Mouse (Mus musculus) megakaryocyte, embryonic 14.5 days (primary cell): Measurements from ENCODE around the gene Gm49450. TPM values are rescaled to one million over a fixed set of nuclear protein-coding genes. Genes with fewer than 3 reads are reported as not detected.
A peak's percentile ranks its signal among the peaks of the same experiment; 100 is the strongest.

Experiments
- H3K27me3 ChIP-seq: replicated peaks from 2 replicates; pipeline ENCODE3; 2012; ENCODE audit warnings: inconsistent platforms
- H3K36me3 ChIP-seq: replicated peaks from 2 replicates; pipeline ENCODE3; 2012; ENCODE audit warnings: low read length, inconsistent platforms, mixed read lengths
- H3K4me1 ChIP-seq: 2 replicates; pipeline ENCODE4 v1.6.1; 2012; ENCODE audit warnings: inconsistent platforms
- H3K4me3 ChIP-seq: replicated peaks from 2 replicates; pipeline ENCODE3; 2012; ENCODE audit warnings: moderate library complexity, mild to moderate bottlenecking, inconsistent platforms
- H3K9me3 ChIP-seq: 2 replicates; pipeline ENCODE4 v1.6.1; 2012; ENCODE audit warnings: inconsistent platforms
- FLI1 ChIP-seq: IDR thresholded peaks from 2 replicates; pipeline ENCODE4 v1.6.1; 2012; ENCODE audit warnings: low read length, inconsistent platforms, mixed read lengths
- GATA1 ChIP-seq: IDR thresholded peaks from 3 replicates; pipeline ENCODE4 v1.6.1; 2012; ENCODE audit warnings: mixed read lengths, low read length, inconsistent platforms, borderline replicate concordance
- polyA plus RNA-seq: library from polyadenylated mRNA; stranded (reverse); fragments of >175 nt; gene quantifications from 2 replicates; pipeline ENCODE4 v1.2.3, GENCODE M21; 2012; ENCODE audit warnings: low replicate concordance; ENCODE audit not compliant: insufficient read depth

Gm49450 gene
- polyA plus RNA-seq, 1 experiment = 2.5 TPM

- peaks cover 6% of the 10 kb centered on the region for H3K27me3 ChIP-seq
- no peak for TF ChIP-seq FLI1
- no peak for TF ChIP-seq GATA1
- H3K4me3 ChIP-seq = peak overlapping the region; percentile 94
- H3K4me1 ChIP-seq = peaks cover 33% of the 10 kb centered on the region
- H3K36me3 ChIP-seq = no peaks in the 10 kb centered on the region
- H3K9me3 ChIP-seq = no peaks in the 10 kb centered on the region
Measured at GRCm38 (mm10) chr15:98985982-98986715, 32.8 kb upstream of the Gm49450 start.

- Histone ChIP-seq H3K4me3 (peak overlapping the region; percentile 94), H3K4me1 (peaks cover 31% of the 10 kb centered on the region), H3K36me3 (no peaks in the 10 kb centered on the region), H3K9me3 (no peaks in the 10 kb centered on the region), H3K27me3 (peaks cover 6% of the 10 kb centered on the region)
- TF ChIP-seq FLI1 = no peak
- no peak for TF ChIP-seq GATA1
Measured at GRCm38 (mm10) chr15:98985240-98985981, 32.1 kb upstream of the Gm49450 start.

DNA sequence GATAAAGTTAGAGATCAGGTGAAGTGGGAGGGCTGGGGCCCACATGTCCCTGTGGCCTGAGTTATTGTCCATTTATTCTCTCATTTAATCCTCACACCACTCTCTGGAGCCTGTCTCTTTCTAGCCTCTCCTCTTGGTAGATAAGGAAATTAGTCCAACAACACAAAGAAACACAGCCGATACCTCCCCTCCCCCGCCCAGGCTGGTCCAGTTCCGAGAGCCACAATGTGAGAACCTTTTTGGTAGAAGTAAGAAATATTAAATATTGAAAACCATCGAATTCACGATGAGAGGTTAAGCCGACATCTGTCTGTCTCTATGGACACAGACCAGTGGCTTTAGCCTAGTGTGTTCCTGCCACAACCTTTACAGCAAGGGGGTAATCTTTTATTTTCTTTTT is 31.3 kb upstream of the Gm49450 start:
- peak overlapping the region; percentile 94 for H3K4me3 ChIP-seq
- peaks cover 34% of the 10 kb centered on the region for H3K4me1 ChIP-seq
- no peaks in the 10 kb centered on the region for H3K36me3 ChIP-seq
- H3K9me3 ChIP-seq = no peaks in the 10 kb centered on the region
- H3K27me3 ChIP-seq = peaks cover 8% of the 10 kb centered on the region
- TF ChIP-seq GATA1 (no peak), FLI1 (no peak)

DNA sequence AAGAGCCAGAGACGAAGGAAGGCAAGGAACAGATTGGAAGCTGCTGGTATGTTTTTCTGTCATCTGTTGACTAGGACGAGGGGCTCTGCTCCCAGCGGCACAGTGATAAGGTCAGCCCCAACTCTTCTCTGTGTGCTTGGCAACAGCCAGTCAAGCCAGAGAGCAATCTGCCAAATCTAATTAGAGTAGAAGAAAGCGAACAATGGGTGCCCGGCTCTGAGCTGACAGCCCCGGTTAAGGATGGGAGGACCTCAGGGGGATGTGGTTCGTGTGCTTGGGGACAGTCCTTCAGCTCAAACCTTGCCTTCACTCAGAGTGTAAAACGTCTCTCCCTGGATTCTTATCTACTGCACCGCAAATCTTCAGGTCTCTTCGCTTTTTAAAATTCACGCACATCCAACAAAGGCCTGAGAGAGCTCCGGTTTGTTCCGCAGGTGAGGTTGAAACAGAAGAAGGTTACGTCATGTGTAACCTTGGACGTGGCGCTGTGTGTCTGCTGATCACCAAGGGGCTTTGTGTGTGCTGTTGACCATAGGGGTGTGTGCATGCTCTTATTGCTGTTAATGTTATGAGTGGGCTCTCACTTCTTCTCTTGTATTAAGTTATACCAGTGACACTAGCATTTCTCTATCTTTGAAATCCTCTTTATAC is 30.2 kb upstream of the Gm49450 start:
- H3K4me1 ChIP-seq = peaks cover 32% of the 10 kb centered on the region
- H3K27me3 ChIP-seq = peaks cover 10% of the 10 kb centered on the region
- no peaks in the 10 kb centered on the region for H3K9me3 ChIP-seq
- H3K4me3 ChIP-seq = no peak overlapping the region
- TF ChIP-seq FLI1 = no peak
- TF ChIP-seq GATA1 = no peak
- H3K36me3 ChIP-seq = no peaks in the 10 kb centered on the region

GRCm38 (mm10) chr15:98982100-98982499 is 28.7 kb upstream of the Gm49450 start:
- no peaks in the 10 kb centered on the region for H3K36me3 ChIP-seq
- H3K9me3 ChIP-seq = no peaks in the 10 kb centered on the region
- H3K27me3 ChIP-seq = peaks cover 22% of the 10 kb centered on the region
- H3K4me3 ChIP-seq = no peak overlapping the region
- TF ChIP-seq GATA1 (no peak), FLI1 (no peak)
- peaks cover 35% of the 10 kb centered on the region for H3K4me1 ChIP-seq

- no peaks in the 10 kb centered on the region for H3K36me3 ChIP-seq
- no peak for TF ChIP-seq FLI1
- no peak for TF ChIP-seq GATA1
- no peaks in the 10 kb centered on the region for H3K9me3 ChIP-seq
- peaks cover 26% of the 10 kb centered on the region for H3K27me3 ChIP-seq
- peaks cover 26% of the 10 kb centered on the region for H3K4me1 ChIP-seq
- H3K4me3 ChIP-seq = no peak overlapping the region
Measured at GRCm38 (mm10) chr15:98980012-98980614, 26.8 kb upstream of the Gm49450 start.

- Histone ChIP-seq H3K27me3 (peaks cover 29% of the 10 kb centered on the region), H3K9me3 (no peaks in the 10 kb centered on the region), H3K4me1 (peaks cover 19% of the 10 kb centered on the region), H3K36me3 (no peaks in the 10 kb centered on the region), H3K4me3 (no peak overlapping the region)
- no peak for TF ChIP-seq FLI1
- no peak for TF ChIP-seq GATA1
Measured at GRCm38 (mm10) chr15:98978409-98979172, 25.2 kb upstream of the Gm49450 start.

DNA sequence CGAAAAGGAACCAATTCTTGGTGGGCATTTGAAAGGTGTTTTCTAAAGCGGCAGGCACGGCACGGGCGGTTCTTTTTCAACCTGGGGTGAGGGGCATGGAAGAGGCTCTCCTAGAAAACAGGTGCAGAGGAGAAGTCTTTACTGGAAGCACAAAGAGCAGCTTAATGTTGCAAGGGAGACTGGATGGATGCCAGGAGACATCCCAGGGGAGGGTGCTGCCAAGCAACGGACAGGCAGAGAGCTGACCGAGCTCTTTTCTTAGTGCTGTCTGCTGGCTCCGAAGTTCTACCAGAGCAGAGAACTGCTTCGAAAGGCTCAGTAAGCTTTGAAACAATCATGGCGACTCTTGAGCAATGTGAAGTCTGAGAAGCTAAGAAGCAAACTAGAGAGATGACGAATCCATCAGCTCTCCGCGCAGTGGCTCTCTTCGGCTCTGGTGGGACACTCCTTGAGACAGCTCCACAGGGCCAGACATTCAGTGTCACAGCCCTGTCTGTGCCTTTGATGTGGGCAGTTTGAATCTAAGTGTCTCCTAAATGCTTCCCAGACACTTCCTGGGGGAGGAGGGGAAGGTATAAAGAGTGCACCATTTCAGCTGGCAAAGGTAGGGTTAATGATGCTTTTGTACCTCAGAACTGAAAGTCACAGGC is 24.5 kb upstream of the Gm49450 start:
- H3K4me3 ChIP-seq = no peak overlapping the region
- H3K4me1 ChIP-seq = peaks cover 18% of the 10 kb centered on the region
- H3K9me3 ChIP-seq = no peaks in the 10 kb centered on the region
- no peak for TF ChIP-seq GATA1
- TF ChIP-seq FLI1 = no peak
- H3K27me3 ChIP-seq = peaks cover 31% of the 10 kb centered on the region
- H3K36me3 ChIP-seq = no peaks in the 10 kb centered on the region
